Mouse (Mus musculus) olfactory bulb, adult 2 months (tissue): ENCODE data around the gene Slc38a6. TPM values are rescaled to one million over a fixed set of nuclear protein-coding genes. Genes with fewer than 3 reads are reported as not detected.

Experiments
- H3K27ac ChIP-seq: fragments of 200-500 bp; 2 replicates; pipeline ENCODE4 v1.5.1; 2012; ENCODE audit warnings: low read depth, low read length; ENCODE audit not compliant: insufficient read depth
- H3K4me1 ChIP-seq: fragments of 200-500 bp; 2 replicates; pipeline ENCODE4 v1.6.1; 2012; ENCODE audit warnings: low read length; ENCODE audit not compliant: control insufficient read depth, insufficient read depth
- H3K4me3 ChIP-seq: fragments of 200-500 bp; 2 replicates; pipeline ENCODE4 v1.5.1; 2012; ENCODE audit warnings: mild to moderate bottlenecking, low read depth, low read length, moderate library complexity; ENCODE audit not compliant: insufficient read depth
- CTCF ChIP-seq: fragments of 200-500 bp; IDR thresholded peaks from 2 replicates; pipeline ENCODE4 v1.5.1; 2012; ENCODE audit warnings: low read depth, mild to moderate bottlenecking, low read length, moderate library complexity; ENCODE audit not compliant: insufficient read depth
- POLR2A ChIP-seq: fragments of 200-500 bp; IDR thresholded peaks from 2 replicates; pipeline ENCODE4 v1.6.1; 2012; ENCODE audit warnings: mild to moderate bottlenecking, low read depth, low read length, moderate library complexity; ENCODE audit not compliant: insufficient read depth
- WGBS: fragments of 180-500 bp; shearing (Covaris S2); methylation state at CpG from one replicate; pipeline ENCODE4 v1.1.7; 2018; 5-methylcytosine and 5-hydroxymethylcytosine counted together
- polyA plus RNA-seq: library from polyadenylated mRNA; stranded (reverse); fragments of >200 nt; gene quantifications from 2 replicates; pipeline ENCODE4 v1.2.4, GENCODE M21; 2012; ENCODE audit warnings: low replicate concordance; ENCODE audit not compliant: missing spikeins, insufficient read depth, insufficient read length

Slc38a6 gene
- polyA plus RNA-seq, 1 experiment: not detected

DNA sequence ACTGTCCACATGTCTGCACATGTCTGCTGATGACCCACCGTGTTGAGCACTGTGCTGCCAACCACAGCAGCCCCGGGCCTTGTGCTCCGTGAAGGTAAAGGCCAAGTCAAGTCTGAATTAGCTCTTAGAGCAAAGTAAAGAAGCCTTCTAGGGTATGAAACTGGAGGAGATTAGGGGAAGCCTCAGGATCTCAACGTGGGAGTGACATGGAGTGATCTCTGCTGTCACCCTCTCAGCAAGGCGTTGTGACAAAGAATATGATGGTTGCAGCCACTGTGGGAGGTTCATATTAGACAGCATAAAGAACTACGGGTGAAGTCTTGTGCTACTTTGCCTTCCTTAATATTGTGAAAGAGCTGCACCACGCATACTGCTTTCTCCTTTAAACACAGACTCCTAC, 43.7 kb downstream of the Slc38a6 start:
- no peaks in the 10 kb centered on the region for H3K4me1 ChIP-seq
- WGBS: 84% methylated on average over 7 of the region's 7 CpGs
- TF ChIP-seq POLR2A (no peak), CTCF (no peak)
- H3K4me3 ChIP-seq: no peak overlapping the region
- H3K27ac ChIP-seq: no peak overlapping the region

DNA sequence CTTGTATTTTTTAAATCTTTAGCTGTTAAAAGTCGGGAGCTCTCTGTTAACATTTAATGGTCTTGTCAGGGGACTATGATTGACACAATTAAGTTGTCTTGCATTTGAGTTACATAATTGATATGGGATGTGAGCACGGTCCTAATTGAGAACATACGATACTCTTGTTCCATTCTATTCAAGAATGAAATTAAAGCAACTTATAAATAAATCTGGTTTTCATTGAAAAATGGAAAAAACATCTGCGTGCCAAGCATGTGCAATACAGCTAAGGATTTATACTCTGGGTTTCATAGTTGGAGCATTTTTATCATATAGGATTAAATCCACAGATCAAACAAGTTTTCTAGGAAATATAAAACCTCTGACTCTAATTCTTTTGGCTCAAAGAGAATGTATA, 46.1 kb downstream of the Slc38a6 start:
- Histone ChIP-seq H3K4me3 (no peak overlapping the region), H3K4me1 (no peaks in the 10 kb centered on the region), H3K27ac (no peak overlapping the region)
- WGBS: 92% methylated on average over 4 of the region's 4 CpGs
- no peak for TF ChIP-seq POLR2A
- no peak for TF ChIP-seq CTCF

DNA sequence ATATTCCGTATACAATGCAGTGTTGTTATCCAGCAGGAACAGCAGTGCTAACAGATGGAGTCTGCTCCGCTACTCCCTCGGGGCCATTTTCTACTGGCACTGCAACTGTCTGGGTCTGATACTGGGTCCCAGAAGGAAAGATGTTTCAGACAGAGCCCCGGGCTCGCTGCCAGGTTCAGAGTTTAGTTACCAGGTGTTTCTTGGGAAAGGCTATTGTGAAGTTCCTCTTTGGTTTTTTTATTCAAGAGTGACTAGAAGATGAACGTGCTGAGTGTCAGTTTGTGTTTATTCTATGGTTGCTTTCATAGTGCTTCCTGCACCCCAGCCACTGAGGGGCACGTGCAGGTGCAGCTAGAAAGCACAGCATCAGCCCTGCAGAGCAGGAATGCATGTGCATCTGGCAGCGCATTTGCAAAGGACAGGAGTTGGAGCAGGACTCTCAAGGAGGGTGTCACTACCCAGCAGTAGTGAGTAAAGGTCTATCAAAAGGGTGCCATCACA, 47.5 kb downstream of the Slc38a6 start:
- Histone ChIP-seq H3K27ac (no peak overlapping the region), H3K4me1 (no peaks in the 10 kb centered on the region), H3K4me3 (no peak overlapping the region)
- 63% methylated on average over 8 of the region's 8 CpGs for WGBS
- TF ChIP-seq CTCF: no peak
- no peak for TF ChIP-seq POLR2A

DNA sequence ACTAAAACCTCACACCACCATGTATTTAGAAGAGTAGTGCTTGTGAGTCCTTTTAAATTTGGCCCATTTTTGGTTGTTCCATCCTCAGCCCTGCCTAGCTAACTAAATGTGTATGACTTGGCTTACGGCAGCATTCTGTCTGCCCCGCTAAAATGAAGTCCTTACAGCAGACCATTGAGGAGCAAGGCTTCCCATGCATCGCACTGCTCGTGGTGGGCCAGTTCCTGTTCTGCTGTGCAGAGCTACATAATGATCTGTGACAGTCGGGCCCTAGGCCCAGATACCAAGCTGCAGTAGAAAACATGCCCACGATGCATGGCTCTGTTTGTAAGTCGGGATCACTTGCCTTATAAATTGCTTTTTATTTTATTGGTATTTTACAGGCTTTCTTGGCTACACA, 50.5 kb downstream of the Slc38a6 start:
- 89% methylated on average over 7 of the region's 7 CpGs for WGBS
- TF ChIP-seq POLR2A (no peak), CTCF (no peak)
- H3K4me1 ChIP-seq: no peaks in the 10 kb centered on the region

DNA sequence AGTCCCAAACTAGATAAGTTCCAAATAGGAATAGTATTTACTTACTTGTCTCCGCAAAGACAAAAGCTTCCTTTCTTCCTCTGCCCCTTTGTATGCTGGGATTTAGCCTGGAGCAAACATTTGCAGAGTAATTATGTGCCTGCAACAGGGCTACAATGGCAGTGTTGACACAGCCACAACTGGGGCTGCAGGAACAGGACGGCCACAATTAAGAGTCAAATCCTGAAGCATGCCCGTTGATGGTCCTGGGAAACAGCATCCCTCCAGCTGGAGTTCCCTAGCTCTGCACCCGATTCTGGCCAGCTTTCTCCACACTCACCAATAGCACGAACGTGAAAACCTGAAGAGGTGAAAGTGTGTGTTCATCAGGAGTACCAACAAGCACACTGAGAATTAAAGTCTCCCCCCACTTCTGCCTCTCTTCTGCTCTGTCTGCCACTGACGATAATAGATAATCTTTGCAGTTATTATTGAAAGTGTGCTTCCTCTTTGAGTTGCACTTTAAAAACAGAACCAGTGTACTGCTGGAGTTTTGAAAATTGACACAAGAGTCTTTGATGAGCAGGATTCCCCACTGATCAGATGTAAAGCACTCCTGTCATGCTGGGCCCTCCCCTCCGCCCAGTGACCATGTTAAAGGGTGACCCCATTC, 54.2 kb downstream of the Slc38a6 start:
- no peak overlapping the region for H3K4me3 ChIP-seq
- no peaks in the 10 kb centered on the region for H3K4me1 ChIP-seq
- no peak overlapping the region for H3K27ac ChIP-seq
- TF ChIP-seq CTCF: no peak
- TF ChIP-seq POLR2A: no peak
- 47% methylated on average over 8 of the region's 8 CpGs for WGBS

More for the DNA sequence above, 50.5 kb downstream of the Slc38a6 start:
- Histone ChIP-seq H3K27ac (no peak overlapping the region), H3K4me3 (no peak overlapping the region)

DNA sequence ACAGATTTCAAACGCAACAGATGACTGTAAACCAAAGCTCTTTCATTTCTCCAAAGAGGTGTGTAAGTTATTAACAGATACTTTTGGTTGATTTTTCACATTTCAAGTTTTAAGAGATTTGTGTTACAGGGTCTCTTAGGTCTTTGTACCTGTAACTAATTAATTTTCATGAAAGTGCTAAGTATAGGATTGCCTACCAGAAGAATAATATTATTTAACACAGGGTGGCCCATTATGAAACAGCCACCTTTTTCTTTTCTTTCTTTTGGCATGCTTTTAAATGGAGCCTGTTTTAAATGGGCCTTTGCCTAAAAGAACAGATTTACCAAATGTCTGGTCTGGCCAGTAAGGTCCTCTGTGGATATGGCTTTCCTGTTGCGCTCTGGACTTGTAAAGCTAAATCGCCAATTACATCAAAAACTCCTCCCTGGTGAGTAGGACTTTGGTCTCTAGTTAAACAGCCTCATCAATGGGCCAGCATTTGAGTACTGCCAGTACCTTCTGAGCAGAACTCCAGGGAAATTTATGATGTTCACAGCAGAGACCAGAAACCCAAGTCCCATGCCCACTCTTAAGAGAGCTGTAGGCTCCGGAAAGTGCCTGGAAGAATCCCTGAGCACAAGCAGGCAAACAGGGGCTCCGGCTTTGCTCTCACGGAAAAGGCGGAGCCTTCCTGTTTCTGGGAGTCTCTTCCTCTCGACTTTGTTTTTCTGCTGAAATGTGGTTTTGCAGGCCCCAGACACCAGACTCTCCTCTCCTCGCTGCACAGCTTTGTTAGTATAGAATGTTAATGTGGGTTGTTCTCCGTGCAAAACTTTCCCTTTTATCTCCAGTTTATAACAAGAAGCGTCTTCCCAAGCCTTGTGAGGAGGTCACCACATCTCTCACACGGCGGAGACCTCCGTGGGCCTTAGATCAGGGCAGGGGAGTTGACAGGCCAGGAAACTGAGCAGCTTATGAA, 55.4 kb downstream of the Slc38a6 start:
- TF ChIP-seq POLR2A: no peak
- TF ChIP-seq CTCF: no peak
- Histone ChIP-seq H3K27ac (peak overlapping the region; percentile 61; the same call in 1 of the 2 replicates), H3K4me3 (no peak overlapping the region), H3K4me1 (no peaks in the 10 kb centered on the region)
- 76% methylated on average over 14 of the region's 14 CpGs for WGBS

DNA sequence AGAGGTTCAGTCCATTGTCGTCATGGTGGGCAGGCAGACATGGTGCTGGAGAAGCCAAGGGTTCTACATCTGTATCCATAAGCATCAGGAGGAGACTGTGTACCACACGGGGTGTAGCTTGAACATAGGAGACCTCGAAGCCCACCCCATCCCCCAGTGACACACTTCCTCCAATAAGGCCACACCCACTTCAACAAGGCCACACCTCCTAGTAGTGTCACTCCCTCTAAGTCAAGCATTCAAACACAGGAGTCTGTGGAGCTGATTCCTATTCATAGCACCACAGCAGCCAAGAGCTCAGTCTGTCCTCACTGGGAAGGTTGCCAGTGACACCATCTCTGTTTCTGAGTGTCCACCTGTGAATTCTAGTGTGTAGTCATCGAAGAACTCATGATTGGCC, 57.7 kb downstream of the Slc38a6 start:
- 90% methylated on average over 4 of the region's 4 CpGs for WGBS

DNA sequence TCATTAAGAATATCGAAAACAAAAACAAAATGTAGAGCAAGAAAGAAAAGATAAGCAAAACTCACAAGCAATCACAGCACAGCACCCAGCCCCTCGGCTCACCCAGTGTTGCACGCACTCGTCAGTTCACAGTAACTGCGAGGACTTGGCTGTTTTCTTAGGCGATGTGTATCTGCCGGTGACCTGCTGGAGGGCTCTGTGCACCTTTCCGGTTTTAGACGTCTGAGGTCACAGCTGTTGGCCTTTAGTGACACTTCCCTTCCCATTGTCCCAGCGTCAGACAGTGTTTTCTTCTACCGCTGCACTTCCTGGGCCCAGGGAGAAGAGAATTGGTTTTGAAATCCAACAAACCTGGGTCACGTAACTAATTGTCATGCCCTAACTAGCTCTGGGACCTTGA, 58.6 kb downstream of the Slc38a6 start:
- WGBS: 79% methylated on average over 12 of the region's 12 CpGs
- no peak for TF ChIP-seq POLR2A
- TF ChIP-seq CTCF: no peak

More for the DNA sequence above, 57.7 kb downstream of the Slc38a6 start:
- no peak for TF ChIP-seq POLR2A
- no peak for TF ChIP-seq CTCF
- Histone ChIP-seq H3K4me3 (no peak overlapping the region), H3K27ac (no peak overlapping the region), H3K4me1 (no peaks in the 10 kb centered on the region)

DNA sequence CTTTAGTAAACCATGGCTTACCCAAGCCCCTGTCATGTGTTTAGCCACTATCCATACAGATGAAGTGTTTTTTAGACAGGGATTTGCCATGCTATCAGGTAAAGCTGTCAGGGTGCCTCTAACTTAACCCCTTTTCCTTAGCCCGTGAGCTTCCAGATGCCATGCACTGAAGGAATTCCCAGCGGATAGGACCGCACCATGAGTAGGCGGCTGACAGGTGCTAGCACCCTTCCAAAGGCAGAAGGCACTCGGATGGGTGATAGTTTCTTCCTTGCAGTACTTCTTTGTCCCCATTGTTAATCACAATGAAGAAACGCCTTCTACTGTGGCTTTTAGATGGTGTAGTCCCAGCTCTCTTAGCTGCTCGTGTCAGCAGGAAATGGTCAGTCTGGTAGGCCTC, 60.6 kb downstream of the Slc38a6 start:
- Histone ChIP-seq H3K4me3 (no peak overlapping the region), H3K27ac (no peak overlapping the region), H3K4me1 (no peaks in the 10 kb centered on the region)
- no peak for TF ChIP-seq CTCF
- TF ChIP-seq POLR2A: no peak
- WGBS: 91% methylated on average over 7 of the region's 7 CpGs

More for the DNA sequence above, 58.6 kb downstream of the Slc38a6 start:
- Histone ChIP-seq H3K4me3 (no peak overlapping the region), H3K4me1 (no peaks in the 10 kb centered on the region), H3K27ac (no peak overlapping the region)
